Mouse (Mus musculus) limb, embryonic 11.5 days (tissue): ENCODE data around the gene Zbtb20. TPM values are rescaled to one million over a fixed set of nuclear protein-coding genes. Genes with fewer than 3 reads are reported as not detected.

Experiments used
- ATAC-seq: fragments of 200-750 bp; cut with Nextera tagmentation; 2 replicates; pipeline ENCODE4 v1.8.0; 2017; ENCODE audit warnings: low read depth; ENCODE audit not compliant: insufficient number of reproducible peaks, low FRiP score, low TSS enrichment
- DNase-seq: peaks from one replicate; pipeline ENCODE4 v3.0.0-alpha.2; 2015; ENCODE audit warnings: low spot score
- H3K27ac ChIP-seq: fragments of 300-500 bp; sonication (generic); replicated peaks from 2 replicates; pipeline ENCODE4 v1.5.1; 2014; ENCODE audit warnings: low read depth, mild to moderate bottlenecking, low read length
- H3K27me3 ChIP-seq: fragments of 300-500 bp; sonication (generic); 2 replicates; pipeline ENCODE4 v1.6.1; 2014; ENCODE audit warnings: mild to moderate bottlenecking, low read length, mixed read lengths; ENCODE audit not compliant: control insufficient read depth, insufficient read depth
- H3K36me3 ChIP-seq: fragments of 300-500 bp; sonication (generic); 2 replicates; pipeline ENCODE4 v1.6.1; 2014; ENCODE audit warnings: mild to moderate bottlenecking, low read length, moderate library complexity, mixed read lengths; ENCODE audit not compliant: control insufficient read depth, insufficient read depth
- H3K4me1 ChIP-seq: fragments of 300-500 bp; sonication (generic); 2 replicates; pipeline ENCODE4 v1.6.1; 2014; ENCODE audit warnings: low read length, mixed read lengths; ENCODE audit not compliant: control insufficient read depth, insufficient read depth
- H3K4me2 ChIP-seq: fragments of 300-500 bp; sonication (generic); 2 replicates; pipeline ENCODE4 v1.6.1; 2014; ENCODE audit warnings: low read depth, mild to moderate bottlenecking, moderate library complexity; ENCODE audit not compliant: severe bottlenecking
- H3K4me3 ChIP-seq: fragments of 300-500 bp; sonication (generic); 2 replicates; pipeline ENCODE4 v1.5.1; 2014; ENCODE audit warnings: low read depth, low read length
- H3K9ac ChIP-seq: fragments of 300-500 bp; sonication (generic); 2 replicates; pipeline ENCODE4 v1.6.1; 2014; ENCODE audit warnings: mild to moderate bottlenecking, low read length
- H3K9me3 ChIP-seq: fragments of 300-500 bp; sonication (generic); 2 replicates; pipeline ENCODE4 v1.6.1; 2016; ENCODE audit warnings: low read length; ENCODE audit not compliant: control insufficient read depth
- WGBS: fragments of 180-500 bp; shearing (Covaris S2); extraction: QIAGEN DNeasy Blood & Tissue Kit; methylation state at CpG from one replicate; pipeline ENCODE4 v1.1.7; 2014; 5-methylcytosine and 5-hydroxymethylcytosine counted together
- polyA plus RNA-seq: library from polyadenylated mRNA; unstranded; fragments of >200 nt; fragmentation: Nextera tagmentation; extraction: Ambion mirVana; gene quantifications from 2 replicates; pipeline ENCODE4 v1.2.1, GENCODE M21; 2014

Zbtb20 gene
- polyA plus RNA-seq, 1 experiment from 2014 or later: 12.9 TPM

GRCm38 (mm10) chr16:43586859-43587429 lies 711.3 kb downstream of the Zbtb20 start:
- no peak for DNase-seq
- 90% methylated on average over 4 of the region's 4 CpGs for WGBS
- no peak for ATAC-seq
- no peaks in the 10 kb centered on the region for H3K9me3 ChIP-seq
- H3K4me3 ChIP-seq: no peak overlapping the region
- no peak overlapping the region for H3K27ac ChIP-seq
- no peak overlapping the region for H3K9ac ChIP-seq
- no peak overlapping the region for H3K4me2 ChIP-seq
- no peaks in the 10 kb centered on the region for H3K27me3 ChIP-seq
- no peaks in the 10 kb centered on the region for H3K36me3 ChIP-seq
- peaks cover 1% of the 10 kb centered on the region; the same call in 1 of the 2 replicates for H3K4me1 ChIP-seq

GRCm38 (mm10) chr16:43590704-43591493 lies 715.2 kb downstream of the Zbtb20 start:
- 91% methylated on average over 7 of the region's 7 CpGs for WGBS
- H3K36me3 ChIP-seq: no peaks in the 10 kb centered on the region
- no peak overlapping the region for H3K4me2 ChIP-seq
- DNase-seq (no peak), ATAC-seq (no peak)
- no peak overlapping the region for H3K4me3 ChIP-seq
- no peak overlapping the region for H3K9ac ChIP-seq
- no peaks in the 10 kb centered on the region for H3K9me3 ChIP-seq
- H3K4me1 ChIP-seq: no peaks in the 10 kb centered on the region
- no peaks in the 10 kb centered on the region for H3K27me3 ChIP-seq
- H3K27ac ChIP-seq: no peak overlapping the region

GRCm38 (mm10) chr16:43592062-43592461 lies 716.4 kb downstream of the Zbtb20 start:
- DNase-seq (no peak), ATAC-seq (no peak)
- H3K27me3 ChIP-seq: no peaks in the 10 kb centered on the region
- H3K36me3 ChIP-seq: no peaks in the 10 kb centered on the region
- no peak overlapping the region for H3K27ac ChIP-seq
- H3K4me1 ChIP-seq: no peaks in the 10 kb centered on the region
- no peak overlapping the region for H3K4me3 ChIP-seq
- no peak overlapping the region for H3K4me2 ChIP-seq
- 89% methylated on average over 5 of the region's 5 CpGs for WGBS
- no peak overlapping the region for H3K9ac ChIP-seq
- no peaks in the 10 kb centered on the region for H3K9me3 ChIP-seq

GRCm38 (mm10) chr16:43592801-43593200 lies 717.1 kb downstream of the Zbtb20 start:
- H3K9me3 ChIP-seq: no peaks in the 10 kb centered on the region
- ATAC-seq: 0 out of 2 replicates have a peak, but pooled peaks have one; percentile 13
- no peak for DNase-seq
- no peaks in the 10 kb centered on the region for H3K36me3 ChIP-seq
- WGBS: 5% methylated on average over 1 of the region's 1 CpGs
- no peaks in the 10 kb centered on the region for H3K27me3 ChIP-seq
- no peak overlapping the region for H3K4me3 ChIP-seq
- H3K4me1 ChIP-seq: no peaks in the 10 kb centered on the region
- no peak overlapping the region for H3K9ac ChIP-seq
- H3K4me2 ChIP-seq: no peak overlapping the region
- H3K27ac ChIP-seq: no peak overlapping the region

GRCm38 (mm10) chr16:43597375-43598060 lies 721.8 kb downstream of the Zbtb20 start:
- no peak overlapping the region for H3K27ac ChIP-seq
- H3K9ac ChIP-seq: no peak overlapping the region
- H3K27me3 ChIP-seq: no peaks in the 10 kb centered on the region
- no peaks in the 10 kb centered on the region for H3K9me3 ChIP-seq
- no peak overlapping the region for H3K4me2 ChIP-seq
- no peaks in the 10 kb centered on the region for H3K36me3 ChIP-seq
- ATAC-seq: no peak
- WGBS: 77% methylated on average over 7 of the region's 7 CpGs
- H3K4me1 ChIP-seq: no peaks in the 10 kb centered on the region
- DNase-seq: no peak
- no peak overlapping the region for H3K4me3 ChIP-seq

- ATAC-seq: no peak
- Histone ChIP-seq H3K9me3 (no peaks in the 10 kb centered on the region), H3K9ac (no peak overlapping the region), H3K27me3 (no peaks in the 10 kb centered on the region), H3K36me3 (no peaks in the 10 kb centered on the region), H3K4me1 (peaks cover 7% of the 10 kb centered on the region), H3K4me2 (no peak overlapping the region), H3K4me3 (no peak overlapping the region), H3K27ac (no peak overlapping the region)
- 89% methylated on average over 2 of the region's 2 CpGs for WGBS
- DNase-seq: no peak
Measured at GRCm38 (mm10) chr16:43599707-43600106, 724.0 kb downstream of the Zbtb20 start.

GRCm38 (mm10) chr16:43602573-43602972 lies 726.9 kb downstream of the Zbtb20 start:
- Histone ChIP-seq H3K27ac (no peak overlapping the region), H3K4me2 (no peak overlapping the region), H3K4me1 (peaks cover 7% of the 10 kb centered on the region), H3K36me3 (no peaks in the 10 kb centered on the region), H3K27me3 (no peaks in the 10 kb centered on the region), H3K9me3 (no peaks in the 10 kb centered on the region), H3K4me3 (no peak overlapping the region), H3K9ac (no peak overlapping the region)
- 77% methylated on average over 4 of the region's 4 CpGs for WGBS
- DNase-seq: no peak
- no peak for ATAC-seq

GRCm38 (mm10) chr16:43603591-43604141 lies 728.0 kb downstream of the Zbtb20 start:
- Histone ChIP-seq H3K27ac (no peak overlapping the region), H3K4me1 (peaks cover 7% of the 10 kb centered on the region), H3K9me3 (no peaks in the 10 kb centered on the region), H3K4me3 (no peak overlapping the region), H3K27me3 (no peaks in the 10 kb centered on the region), H3K36me3 (no peaks in the 10 kb centered on the region), H3K4me2 (no peak overlapping the region), H3K9ac (no peak overlapping the region)
- WGBS: under 1% methylated on average over 9 of the region's 9 CpGs
- ATAC-seq (peak; percentile 60; the same call in 1 of the 2 replicates), DNase-seq (peak; percentile 52)
